Mouse (Mus musculus): ENCODE data around the gene Sltm.

DNA sequence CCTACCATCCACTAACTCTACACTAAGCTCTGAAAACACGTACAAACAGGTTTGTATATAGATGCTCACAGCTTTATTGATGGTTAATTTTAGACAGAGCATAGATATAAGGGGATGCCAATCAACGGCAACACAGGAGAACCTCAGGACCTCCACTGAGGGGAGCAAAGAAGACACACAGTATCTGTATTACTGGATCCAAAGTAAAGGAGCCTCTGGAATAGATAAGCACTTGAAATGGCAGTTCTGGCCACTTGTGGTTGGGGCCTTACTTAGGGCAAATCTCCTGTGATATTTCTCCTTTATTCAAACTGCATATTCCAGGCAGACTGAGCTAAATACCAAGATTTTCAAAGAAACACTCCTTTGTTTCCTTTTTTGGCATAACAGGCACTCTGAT lies 49.5 kb upstream of the Sltm start:
- TF ChIP-seq POLR2A (IDR thresholded peaks at IDR 0.05; ENCODE audit: low read depth, low read length): no peak
- no peak for TF ChIP-seq CTCF (conservative IDR thresholded peaks at IDR 0.05 in 1 of 2, IDR thresholded peaks at IDR 0.05 in 1 of 2; ENCODE audit: low read depth in 2 of 2, low read length in 2 of 2)
- TF ChIP-seq GABPA (IDR thresholded peaks at IDR 0.05; ENCODE audit: insufficient replicate concordance, low read depth, low read length): no peak
- TF ChIP-seq CHD2 (IDR thresholded peaks at IDR 0.05; ENCODE audit: low read length): no peak
- no peak for TF ChIP-seq TCF12 (IDR thresholded peaks at IDR 0.05; ENCODE audit: low read depth, low read length)
- no peak for TF ChIP-seq POLR2AphosphoS2 (IDR thresholded peaks at IDR 0.05; ENCODE audit: low read depth, low read length)

Data from CH12.LX (cell line).